Mouse (Mus musculus): ENCODE measurements around the gene Litaf. TPM values are rescaled to one million over a fixed set of nuclear protein-coding genes. Genes with fewer than 3 reads are reported as not detected.
A peak's percentile ranks its signal among the peaks of the same experiment; 100 is the strongest.

Litaf gene
- polyA plus RNA-seq, 1 experiment from 2014 or later, result 59.2 TPM

DNA sequence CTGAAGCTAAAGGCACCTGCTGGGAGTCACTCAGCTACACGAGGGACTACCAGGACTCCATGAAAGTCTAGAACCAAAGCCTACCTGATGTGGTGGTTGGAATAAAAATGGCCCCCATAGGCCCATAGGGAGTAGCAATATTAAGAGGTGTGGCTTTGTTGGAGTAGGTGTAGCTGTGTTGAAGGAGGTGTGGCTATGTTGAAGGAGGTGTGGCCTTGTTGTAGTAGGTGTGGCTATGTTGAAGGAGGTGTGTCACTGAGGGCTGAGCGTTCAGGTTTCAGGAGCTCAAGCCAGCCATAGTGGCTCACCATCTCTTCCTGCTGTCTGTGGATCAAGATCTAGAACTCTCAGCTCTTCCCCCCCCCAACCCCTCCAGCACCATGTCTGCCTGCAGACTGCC is 125.3 kb downstream of the Litaf start:
- H3K36me3 ChIP-seq (ENCODE audit: poor library complexity, severe bottlenecking), result no peaks in the 10 kb centered on the region
- H3K4me3 ChIP-seq, result no peak overlapping the region
- H3K4me2 ChIP-seq, result no peak overlapping the region
- no peak overlapping the region for H3K27ac ChIP-seq
- H3K9me3 ChIP-seq (replicated peaks), result no peaks in the 10 kb centered on the region
- H3K27me3 ChIP-seq, result no peaks in the 10 kb centered on the region
- WGBS, result 79% methylated on average over 2 of the region's 2 CpGs
- H3K9ac ChIP-seq, result no peak overlapping the region
- no peak for ATAC-seq
- H3K4me1 ChIP-seq, result peaks cover 4% of the 10 kb centered on the region; the same call in 1 of the 2 replicates

DNA sequence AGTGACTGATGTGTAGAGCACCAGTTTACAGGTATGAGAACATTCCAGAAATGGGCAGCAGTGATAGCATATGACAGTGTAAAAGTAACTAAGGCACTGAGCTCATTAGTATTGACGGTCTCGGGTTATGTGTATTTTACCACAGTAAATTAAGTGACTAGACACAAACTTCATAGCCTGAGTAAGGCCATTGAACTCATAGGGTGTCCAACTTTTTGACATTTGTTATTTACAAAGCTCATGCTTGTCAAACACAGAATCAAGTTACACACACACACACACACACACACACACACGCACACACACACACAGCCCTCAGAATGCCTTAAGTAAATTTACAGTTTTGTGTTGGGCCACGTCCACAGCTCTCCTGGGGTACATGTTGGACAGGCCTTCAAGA is 126.0 kb downstream of the Litaf start:
- H3K9ac ChIP-seq, result no peak overlapping the region
- no peak overlapping the region for H3K4me2 ChIP-seq
- H3K4me3 ChIP-seq, result no peak overlapping the region
- no peaks in the 10 kb centered on the region for H3K36me3 ChIP-seq (ENCODE audit: poor library complexity, severe bottlenecking)
- no peak for ATAC-seq
- H3K4me1 ChIP-seq, result no peaks in the 10 kb centered on the region
- 85% methylated on average over 4 of the region's 4 CpGs for WGBS
- no peaks in the 10 kb centered on the region for H3K27me3 ChIP-seq
- no peak overlapping the region for H3K27ac ChIP-seq
- no peaks in the 10 kb centered on the region for H3K9me3 ChIP-seq (replicated peaks)

DNA sequence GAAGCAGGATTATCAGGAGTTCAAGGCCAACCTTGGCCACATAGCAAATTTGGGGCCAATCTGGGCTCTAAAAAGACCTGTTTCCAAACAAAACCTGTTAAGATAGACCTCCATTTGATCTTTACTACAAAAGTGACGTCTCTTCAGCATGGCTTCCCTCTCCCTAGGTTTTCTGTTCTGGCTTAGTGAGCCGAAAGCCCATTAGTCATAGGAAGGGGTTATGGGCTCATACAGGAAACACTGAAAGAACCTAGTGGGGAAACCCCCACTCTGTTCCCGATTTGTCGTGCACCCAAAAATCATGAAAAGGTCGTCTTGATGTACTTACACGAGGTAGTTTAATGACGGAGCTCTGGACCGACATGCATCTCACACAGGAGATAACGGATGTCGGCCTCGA is 128.5 kb downstream of the Litaf start:
- WGBS, result 85% methylated on average over 11 of the region's 11 CpGs
- ATAC-seq, result no peak
- no peak overlapping the region for H3K27ac ChIP-seq

DNA sequence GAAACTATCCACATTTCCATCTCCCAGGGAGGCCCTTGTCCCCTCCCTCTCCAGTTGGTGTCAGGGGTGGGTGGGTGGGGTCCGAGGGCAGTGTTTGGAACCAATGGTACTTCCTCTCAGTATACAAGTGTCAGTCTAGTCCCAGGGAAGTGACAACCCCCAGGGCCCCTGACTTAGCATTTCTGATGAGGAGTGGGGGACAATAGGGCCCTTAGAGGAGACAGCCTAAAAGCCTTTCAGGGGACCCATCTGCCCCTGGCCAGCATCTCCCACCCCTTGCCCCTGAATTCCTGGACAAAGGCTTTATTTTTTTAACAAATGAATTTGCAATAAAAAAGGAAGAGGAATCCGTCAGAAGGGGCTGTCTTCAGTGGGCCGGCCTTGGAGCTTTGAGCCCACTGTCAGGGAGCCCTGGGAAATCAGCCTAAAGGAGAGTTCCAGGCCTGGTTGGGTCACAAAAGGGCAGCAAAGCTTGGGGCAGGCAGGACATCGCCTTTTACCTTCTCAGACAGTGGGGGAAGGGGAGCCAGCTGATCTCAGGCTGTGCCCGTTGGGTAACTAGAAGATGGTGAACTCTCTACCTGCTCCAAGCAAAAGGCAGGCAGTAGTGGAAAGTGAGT is 129.1 kb downstream of the Litaf start:
- Histone ChIP-seq H3K27me3 (no peaks in the 10 kb centered on the region), H3K4me3 (no peak overlapping the region), H3K4me2 (no peak overlapping the region), H3K9ac (no peak overlapping the region), H3K36me3 (ENCODE audit: poor library complexity, severe bottlenecking) (no peaks in the 10 kb centered on the region), H3K27ac (no peak overlapping the region), H3K4me1 (no peaks in the 10 kb centered on the region), H3K9me3 (replicated peaks) (no peaks in the 10 kb centered on the region)
- ATAC-seq, result no peak
- 35% methylated on average over 5 of the region's 5 CpGs for WGBS

More for the DNA sequence above, 128.5 kb downstream of the Litaf start:
- Histone ChIP-seq H3K4me3 (no peak overlapping the region), H3K9me3 (replicated peaks) (no peaks in the 10 kb centered on the region), H3K4me1 (no peaks in the 10 kb centered on the region), H3K27me3 (no peaks in the 10 kb centered on the region), H3K36me3 (ENCODE audit: poor library complexity, severe bottlenecking) (no peaks in the 10 kb centered on the region), H3K9ac (no peak overlapping the region), H3K4me2 (no peak overlapping the region)

DNA sequence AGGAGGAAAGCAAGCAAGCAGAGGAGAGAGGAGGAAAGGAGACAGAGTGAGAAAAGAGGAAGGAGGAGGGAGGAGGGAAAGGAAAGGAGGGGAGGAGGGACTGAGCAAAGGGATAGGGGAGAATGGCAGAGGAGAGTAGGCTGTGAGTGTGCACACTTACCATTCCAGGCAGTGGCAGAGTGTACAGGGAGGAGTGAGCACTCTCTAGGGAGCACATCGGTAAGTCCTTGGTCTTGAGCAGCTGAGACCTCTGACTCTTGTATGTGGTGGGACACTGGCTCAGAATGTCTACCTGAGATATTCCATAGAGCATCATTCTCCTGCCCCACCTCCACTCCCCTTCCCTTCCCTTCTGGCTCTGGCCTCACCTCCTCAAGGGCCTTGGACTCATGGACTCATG is 131.9 kb downstream of the Litaf start:
- Histone ChIP-seq H3K4me2 (no peak overlapping the region), H3K27ac (no peak overlapping the region), H3K9ac (no peak overlapping the region), H3K4me3 (no peak overlapping the region), H3K27me3 (no peaks in the 10 kb centered on the region), H3K4me1 (no peaks in the 10 kb centered on the region), H3K36me3 (ENCODE audit: poor library complexity, severe bottlenecking) (no peaks in the 10 kb centered on the region), H3K9me3 (replicated peaks) (0 out of 2 replicates have a peak, but pooled peaks cover 7% of the 10 kb centered on the region)
- 100% methylated on average over 1 of the region's 1 CpGs for WGBS
- ATAC-seq, result no peak

DNA sequence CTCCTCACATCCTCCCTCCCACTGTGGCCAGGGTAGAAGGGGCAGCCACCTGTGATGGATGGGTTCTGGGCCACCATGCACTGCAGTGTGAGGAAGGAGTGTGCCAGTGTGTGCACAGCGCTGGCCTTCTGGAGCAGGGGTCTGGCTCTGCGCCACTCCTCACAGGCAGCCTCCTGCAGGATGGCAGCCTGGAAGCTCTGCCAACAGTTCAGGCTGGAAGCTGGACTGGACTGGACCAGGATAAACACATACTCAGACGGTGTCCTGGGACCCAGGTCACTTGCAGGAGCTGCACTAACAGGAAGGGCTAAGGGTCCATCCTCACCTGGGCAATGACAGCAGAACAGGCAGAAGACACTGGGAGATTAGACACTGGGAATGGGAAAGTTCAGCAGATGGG is 132.6 kb downstream of the Litaf start:
- Histone ChIP-seq H3K9me3 (replicated peaks) (0 out of 2 replicates have a peak, but pooled peaks cover 7% of the 10 kb centered on the region), H3K4me3 (no peak overlapping the region), H3K27ac (no peak overlapping the region), H3K36me3 (ENCODE audit: poor library complexity, severe bottlenecking) (no peaks in the 10 kb centered on the region), H3K9ac (no peak overlapping the region), H3K4me2 (no peak overlapping the region), H3K27me3 (no peaks in the 10 kb centered on the region), H3K4me1 (no peaks in the 10 kb centered on the region)
- WGBS, result 83% methylated on average over 3 of the region's 3 CpGs
- ATAC-seq, result no peak

DNA sequence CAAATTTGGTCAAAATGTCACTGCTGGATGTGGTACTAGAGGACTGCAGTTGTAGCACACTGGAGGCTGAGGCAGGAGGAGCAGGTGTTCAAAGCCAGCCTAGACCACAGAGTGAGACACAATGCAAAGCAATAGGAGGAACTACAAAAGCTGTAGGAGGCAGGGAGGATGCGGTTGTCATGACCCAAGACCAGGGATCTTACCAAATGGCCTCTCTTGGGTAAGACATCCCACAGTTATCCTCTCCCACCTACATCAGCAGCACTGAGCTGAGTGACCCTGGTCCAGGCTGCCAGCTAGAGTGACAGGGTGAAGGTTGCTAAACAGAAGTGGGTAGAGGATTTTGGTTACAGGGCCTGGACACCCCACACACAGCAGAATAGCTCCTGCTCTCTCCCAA is 138.9 kb downstream of the Litaf start:
- no peak overlapping the region for H3K27ac ChIP-seq
- no peaks in the 10 kb centered on the region for H3K27me3 ChIP-seq
- WGBS, result 76% methylated on average over 1 of the region's 1 CpGs
- 0 out of 2 replicates have a peak, but pooled peaks cover 7% of the 10 kb centered on the region for H3K9me3 ChIP-seq (replicated peaks)
- ATAC-seq, result no peak
- H3K4me1 ChIP-seq, result peaks cover 7% of the 10 kb centered on the region
- no peaks in the 10 kb centered on the region for H3K36me3 ChIP-seq (ENCODE audit: poor library complexity, severe bottlenecking)
- no peak overlapping the region for H3K4me2 ChIP-seq
- no peak overlapping the region for H3K4me3 ChIP-seq
- no peak overlapping the region for H3K9ac ChIP-seq

DNA sequence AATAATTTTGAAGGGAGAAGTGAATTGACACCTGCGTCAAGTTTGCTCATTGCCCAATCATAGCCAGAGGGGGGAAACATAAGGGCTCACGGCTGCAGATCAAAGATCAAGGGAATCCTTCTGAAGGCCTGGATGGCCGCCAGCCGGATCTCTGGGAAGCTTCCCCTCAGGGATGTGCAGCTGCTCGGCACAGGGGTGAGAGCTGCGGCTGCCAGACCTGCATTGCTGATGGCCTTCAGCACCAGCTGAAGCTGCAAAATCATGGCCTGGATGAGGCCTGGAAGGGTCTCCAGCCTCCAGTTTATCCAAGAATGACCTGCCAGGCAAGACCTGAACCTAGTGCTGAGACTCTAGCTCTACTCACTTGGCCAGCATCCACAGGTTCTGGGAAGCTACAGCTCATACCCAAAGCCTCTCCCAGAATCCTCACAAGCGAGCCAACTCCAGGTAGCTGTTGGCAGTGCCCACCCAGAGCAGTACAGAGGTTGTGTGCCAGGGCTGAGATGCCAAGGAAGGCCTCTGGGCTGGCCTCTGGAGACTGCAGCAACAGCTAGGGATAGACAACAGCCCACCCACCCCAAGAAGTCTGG is 140.3 kb downstream of the Litaf start:
- 0 out of 2 replicates have a peak overlapping the region, but pooled peaks have one; percentile 11 for H3K27ac ChIP-seq
- H3K4me2 ChIP-seq, result no peak overlapping the region
- peaks cover 7% of the 10 kb centered on the region for H3K4me1 ChIP-seq
- H3K9me3 ChIP-seq (replicated peaks), result 0 out of 2 replicates have a peak, but pooled peaks cover 2% of the 10 kb centered on the region
- H3K9ac ChIP-seq, result no peak overlapping the region
- no peak overlapping the region for H3K4me3 ChIP-seq
- H3K27me3 ChIP-seq, result no peaks in the 10 kb centered on the region
- no peaks in the 10 kb centered on the region for H3K36me3 ChIP-seq (ENCODE audit: poor library complexity, severe bottlenecking)
- ATAC-seq, result no peak
- 42% methylated on average over 7 of the region's 7 CpGs for WGBS

DNA sequence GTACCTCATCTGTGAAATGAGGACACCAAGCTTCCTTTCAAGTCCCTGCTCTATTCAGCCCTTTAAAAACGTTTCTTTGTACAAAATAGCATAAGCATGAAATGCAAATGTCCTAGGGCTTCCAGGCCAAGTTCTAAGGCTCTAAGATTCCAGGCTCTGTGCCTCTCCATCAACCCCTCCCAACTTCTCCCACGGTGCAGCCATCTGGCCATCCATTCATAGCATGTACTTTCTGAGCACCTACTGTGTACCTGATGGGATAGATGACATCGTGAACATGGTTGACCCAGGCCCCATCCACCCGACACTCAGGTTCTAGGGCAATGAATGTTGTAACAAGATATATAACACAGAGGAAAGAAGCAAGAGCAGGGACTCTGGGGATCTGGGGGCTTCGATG is 142.4 kb downstream of the Litaf start:
- Histone ChIP-seq H3K4me3 (no peak overlapping the region), H3K9ac (no peak overlapping the region), H3K27me3 (no peaks in the 10 kb centered on the region), H3K9me3 (replicated peaks) (no peaks in the 10 kb centered on the region), H3K27ac (no peak overlapping the region), H3K4me1 (peaks cover 7% of the 10 kb centered on the region), H3K36me3 (ENCODE audit: poor library complexity, severe bottlenecking) (no peaks in the 10 kb centered on the region), H3K4me2 (no peak overlapping the region)
- WGBS, result 69% methylated on average over 5 of the region's 5 CpGs
- no peak for ATAC-seq

DNA sequence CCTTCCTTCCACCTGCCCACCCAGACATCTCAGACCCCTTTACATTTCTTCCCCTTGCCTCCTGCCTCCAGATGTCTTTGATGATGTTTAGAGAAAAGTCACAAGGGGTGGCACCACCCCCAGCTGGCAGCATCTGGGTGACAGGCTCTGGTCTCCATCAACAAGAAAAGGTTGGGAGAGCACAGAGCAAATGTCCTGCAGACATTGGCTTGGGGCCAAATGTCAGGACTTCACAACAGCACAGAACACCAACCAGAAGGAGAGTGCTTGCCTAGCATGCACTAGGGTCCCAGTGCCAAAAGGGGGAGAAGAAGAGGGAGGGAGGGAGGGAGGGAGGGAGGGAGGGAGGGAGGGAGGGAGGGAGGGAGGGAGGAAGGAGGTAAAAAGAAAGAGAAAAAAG is 146.1 kb downstream of the Litaf start:
- H3K4me3 ChIP-seq, result no peak overlapping the region
- H3K9me3 ChIP-seq (replicated peaks), result no peaks in the 10 kb centered on the region
- no peak overlapping the region for H3K9ac ChIP-seq
- ATAC-seq, result no peak
- no peaks in the 10 kb centered on the region for H3K36me3 ChIP-seq (ENCODE audit: poor library complexity, severe bottlenecking)
- H3K27ac ChIP-seq, result no peak overlapping the region
- H3K27me3 ChIP-seq, result no peaks in the 10 kb centered on the region
- no peaks in the 10 kb centered on the region for H3K4me1 ChIP-seq
- no peak overlapping the region for H3K4me2 ChIP-seq

DNA sequence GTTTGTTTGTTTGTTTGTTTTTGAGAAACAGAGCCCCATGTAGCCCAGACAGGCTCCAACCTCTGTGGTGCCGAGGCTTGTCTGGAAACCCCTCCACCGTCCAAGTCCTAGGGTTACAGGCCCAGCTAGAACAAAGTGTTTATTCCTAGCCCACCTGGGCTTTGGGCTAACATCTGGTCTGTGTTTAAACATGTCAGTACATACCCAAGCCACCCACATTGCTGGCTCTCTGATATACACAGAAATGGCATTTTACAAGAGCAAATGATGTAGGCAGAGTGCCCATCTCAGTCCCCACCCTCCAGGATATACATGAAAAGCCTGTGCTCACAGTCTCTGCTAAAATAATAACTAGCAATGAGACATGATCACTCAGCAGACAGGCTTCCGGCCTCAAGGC is 149.7 kb downstream of the Litaf start:
- Histone ChIP-seq H3K4me2 (no peak overlapping the region), H3K4me1 (no peaks in the 10 kb centered on the region), H3K9me3 (replicated peaks) (no peaks in the 10 kb centered on the region), H3K27me3 (no peaks in the 10 kb centered on the region), H3K27ac (no peak overlapping the region), H3K9ac (no peak overlapping the region), H3K4me3 (no peak overlapping the region), H3K36me3 (ENCODE audit: poor library complexity, severe bottlenecking) (no peaks in the 10 kb centered on the region)
- WGBS, result 82% methylated on average over 3 of the region's 3 CpGs
- no peak for ATAC-seq

DNA sequence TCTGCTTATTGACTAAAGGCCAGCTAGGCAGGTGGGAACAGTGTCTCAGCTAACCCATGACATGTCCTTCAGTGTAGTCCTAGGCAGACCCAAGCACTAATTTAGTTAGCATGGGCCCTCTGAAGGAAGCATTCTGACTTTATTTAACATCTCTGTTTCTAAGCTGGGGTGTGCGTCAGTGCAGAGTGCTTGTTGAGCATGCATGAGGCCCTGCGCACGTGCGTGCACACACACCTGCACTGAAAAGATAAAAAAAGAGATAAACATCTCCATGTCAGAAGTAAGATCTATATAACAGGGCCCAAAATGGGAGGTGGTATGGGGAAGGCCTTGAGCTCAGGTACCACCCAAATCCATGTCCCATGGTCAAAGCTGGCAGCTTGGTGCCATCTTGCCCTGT is 150.9 kb downstream of the Litaf start:
- no peaks in the 10 kb centered on the region for H3K27me3 ChIP-seq
- H3K4me1 ChIP-seq, result no peaks in the 10 kb centered on the region
- no peaks in the 10 kb centered on the region for H3K9me3 ChIP-seq (replicated peaks)
- no peak overlapping the region for H3K4me3 ChIP-seq
- 95% methylated on average over 4 of the region's 4 CpGs for WGBS
- H3K36me3 ChIP-seq (ENCODE audit: poor library complexity, severe bottlenecking), result no peaks in the 10 kb centered on the region
- no peak overlapping the region for H3K9ac ChIP-seq
- no peak for ATAC-seq
- H3K4me2 ChIP-seq, result no peak overlapping the region
- H3K27ac ChIP-seq, result no peak overlapping the region

DNA sequence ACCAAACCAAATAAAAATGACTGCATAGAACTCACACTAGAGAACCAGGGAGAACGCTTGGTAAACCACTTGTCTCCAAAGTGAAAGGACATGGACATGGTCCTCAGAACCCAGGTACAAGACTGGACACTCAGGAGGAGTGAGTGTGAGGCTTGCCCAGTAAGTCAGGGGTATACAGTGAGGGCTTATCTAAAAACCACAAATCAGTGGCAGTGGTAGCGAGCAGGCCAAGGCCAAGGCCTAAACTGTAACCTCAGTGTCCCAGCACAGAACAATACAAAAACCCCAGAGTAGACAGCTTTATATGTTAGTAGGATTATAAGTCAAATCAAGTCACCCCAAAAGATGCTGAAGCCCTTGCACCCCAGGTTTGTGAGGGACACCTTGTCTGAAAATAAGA is 154.9 kb downstream of the Litaf start:
- no peak overlapping the region for H3K27ac ChIP-seq
- no peak overlapping the region for H3K9ac ChIP-seq
- no peaks in the 10 kb centered on the region for H3K27me3 ChIP-seq
- no peaks in the 10 kb centered on the region for H3K9me3 ChIP-seq (replicated peaks)
- H3K36me3 ChIP-seq (ENCODE audit: poor library complexity, severe bottlenecking), result no peaks in the 10 kb centered on the region
- WGBS, result 86% methylated on average over 2 of the region's 2 CpGs
- H3K4me3 ChIP-seq, result no peak overlapping the region
- no peak overlapping the region for H3K4me2 ChIP-seq
- no peak for ATAC-seq
- H3K4me1 ChIP-seq, result no peaks in the 10 kb centered on the region
